Mouse (Mus musculus) limb, embryonic 15.5 days (tissue): ENCODE data around the gene Vcan. TPM values are rescaled to one million over a fixed set of nuclear protein-coding genes. Genes with fewer than 3 reads are reported as not detected.

Source experiments
- ATAC-seq: fragments of 200-750 bp; cut with Nextera tagmentation; 2 replicates; pipeline ENCODE4 v1.8.0; 2017; ENCODE audit warnings: low read depth, moderate TSS enrichment; ENCODE audit not compliant: insufficient number of reproducible peaks, low FRiP score, low TSS enrichment
- H3K27ac ChIP-seq: fragments of 300-500 bp; sonication (generic); 2 replicates; pipeline ENCODE4 v1.5.1; 2015; ENCODE audit warnings: moderate library complexity, mild to moderate bottlenecking, inconsistent platforms
- H3K27me3 ChIP-seq: fragments of 300-500 bp; sonication (generic); 2 replicates; pipeline ENCODE4 v1.6.1; 2015; ENCODE audit warnings: inconsistent platforms
- H3K36me3 ChIP-seq: fragments of 300-500 bp; sonication (generic); 2 replicates; pipeline ENCODE4 v1.6.1; 2015; ENCODE audit warnings: inconsistent platforms
- H3K4me1 ChIP-seq: fragments of 300-500 bp; sonication (generic); 2 replicates; pipeline ENCODE4 v1.6.1; 2015; ENCODE audit warnings: inconsistent platforms
- H3K4me2 ChIP-seq: fragments of 300-500 bp; sonication (generic); 2 replicates; pipeline ENCODE4 v1.6.1; 2015; ENCODE audit warnings: mild to moderate bottlenecking, inconsistent platforms
- H3K4me3 ChIP-seq: fragments of 300-500 bp; sonication (generic); 2 replicates; pipeline ENCODE4 v1.5.1; 2015; ENCODE audit warnings: mild to moderate bottlenecking, inconsistent platforms
- H3K9ac ChIP-seq: fragments of 300-500 bp; sonication (generic); 2 replicates; pipeline ENCODE4 v1.6.1; 2015; ENCODE audit warnings: inconsistent platforms
- H3K9me3 ChIP-seq: fragments of 300-500 bp; sonication (generic); 2 replicates; pipeline ENCODE4 v1.6.1; 2016; ENCODE audit warnings: inconsistent platforms
- WGBS: fragments of 180-500 bp; shearing (Covaris S2); methylation state at CpG from one replicate; pipeline ENCODE4 v1.1.7; 2015; 5-methylcytosine and 5-hydroxymethylcytosine counted together
- polyA plus RNA-seq: library from polyadenylated mRNA; unstranded; fragments of >200 nt; fragmentation: Nextera tagmentation; extraction: Ambion mirVana; gene quantifications from 2 replicates; pipeline ENCODE4 v1.2.1, GENCODE M21; 2015

Gene Vcan
- polyA plus RNA-seq, 1 experiment from 2014 or later: 94.6 TPM

DNA sequence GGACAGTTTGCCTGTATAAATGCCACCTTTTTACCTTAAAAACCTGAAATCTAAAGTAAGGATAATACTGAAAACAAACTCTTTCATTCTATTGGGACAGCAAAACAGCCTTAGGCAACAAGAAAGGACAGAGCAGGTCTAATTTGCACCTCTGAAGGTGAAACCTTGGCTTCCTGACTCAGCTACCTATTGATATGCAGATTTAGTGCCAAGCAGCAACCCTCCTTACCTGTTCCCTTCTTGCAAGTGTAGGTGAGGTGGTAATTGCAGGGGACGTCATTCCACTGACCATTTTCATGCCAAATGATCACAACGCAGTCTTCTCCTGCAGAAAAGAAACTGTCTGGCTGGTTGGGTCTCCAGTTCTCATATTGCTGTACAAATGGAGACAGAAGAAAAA is 80.6 kb downstream of the Vcan start:
- Histone ChIP-seq H3K4me3 (no peak overlapping the region), H3K9me3 (no peaks in the 10 kb centered on the region), H3K27me3 (no peaks in the 10 kb centered on the region), H3K9ac (no peak overlapping the region), H3K36me3 (peaks cover 22% of the 10 kb centered on the region), H3K4me1 (no peaks in the 10 kb centered on the region; the same call in 1 of the 2 replicates), H3K4me2 (no peak overlapping the region), H3K27ac (no peak overlapping the region)
- ATAC-seq: no peak
- WGBS: 65% methylated on average over 2 of the region's 2 CpGs

DNA sequence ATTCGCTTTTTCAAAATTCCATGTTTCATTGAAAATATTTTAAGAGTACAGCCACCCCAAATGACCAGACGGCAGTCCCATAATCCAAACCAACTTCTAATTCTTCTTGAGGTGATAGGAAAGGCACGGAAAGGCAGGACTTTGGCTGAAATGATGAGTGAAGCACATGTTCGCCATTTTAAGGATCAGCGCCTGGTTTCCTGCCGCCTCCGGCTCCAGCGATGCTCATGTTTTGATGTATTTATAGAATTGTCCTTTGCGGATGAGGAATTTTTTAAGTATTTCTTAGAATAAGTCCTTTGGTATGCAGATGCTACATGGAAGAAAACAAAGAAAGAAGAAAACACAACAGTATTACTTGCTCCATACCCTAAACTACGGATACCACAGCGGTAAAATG is 85.3 kb downstream of the Vcan start:
- ATAC-seq: no peak
- Histone ChIP-seq H3K9ac (no peak overlapping the region), H3K4me2 (no peak overlapping the region), H3K9me3 (no peaks in the 10 kb centered on the region), H3K4me3 (no peak overlapping the region), H3K27ac (no peak overlapping the region), H3K4me1 (no peaks in the 10 kb centered on the region), H3K27me3 (no peaks in the 10 kb centered on the region), H3K36me3 (peaks cover 32% of the 10 kb centered on the region)
- WGBS: 92% methylated on average over 11 of the region's 11 CpGs

DNA sequence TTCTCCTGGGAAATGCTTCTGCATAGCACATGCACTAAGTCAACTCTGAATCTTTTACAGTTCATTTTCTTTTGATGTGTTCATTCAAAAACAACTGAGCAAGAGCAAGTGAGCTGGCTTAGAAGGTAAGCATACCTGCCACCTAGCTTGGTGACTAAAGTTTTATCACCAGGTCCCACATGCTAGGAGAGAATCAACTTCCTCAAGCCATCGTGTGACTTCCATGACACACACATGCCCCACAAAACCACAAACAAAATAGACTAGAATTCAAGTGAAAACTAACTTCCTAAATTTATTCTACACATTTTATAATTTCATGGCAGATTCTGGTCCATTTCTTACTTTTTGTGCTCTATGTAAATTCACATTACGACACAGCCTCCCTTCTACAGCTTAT is 89.0 kb downstream of the Vcan start:
- H3K4me1 ChIP-seq: no peaks in the 10 kb centered on the region
- no peak for ATAC-seq
- WGBS: 78% methylated on average over 2 of the region's 2 CpGs
- H3K9me3 ChIP-seq: no peaks in the 10 kb centered on the region
- no peak overlapping the region for H3K27ac ChIP-seq
- H3K36me3 ChIP-seq: peaks cover 21% of the 10 kb centered on the region
- H3K9ac ChIP-seq: no peak overlapping the region
- H3K4me2 ChIP-seq: no peak overlapping the region
- H3K27me3 ChIP-seq: no peaks in the 10 kb centered on the region
- H3K4me3 ChIP-seq: no peak overlapping the region

DNA sequence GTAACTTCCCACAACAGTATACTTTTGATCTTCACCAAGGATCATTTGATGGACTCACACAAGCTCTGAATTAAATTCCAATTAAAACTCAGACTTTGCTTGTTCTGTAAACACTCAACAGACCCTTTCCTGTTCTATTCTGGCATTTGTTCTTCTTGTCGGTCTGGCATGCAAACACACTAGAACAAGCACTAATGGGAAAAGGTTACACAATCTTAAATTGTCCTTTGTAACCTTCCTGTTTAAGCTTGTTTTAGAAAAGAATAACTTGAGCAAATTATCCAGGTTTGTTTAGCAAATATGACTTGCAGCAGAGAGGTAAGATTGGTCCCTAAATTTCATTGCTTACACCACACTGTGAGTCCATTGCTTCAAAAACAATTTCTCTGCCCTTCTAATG is 89.5 kb downstream of the Vcan start:
- H3K4me3 ChIP-seq: no peak overlapping the region
- H3K4me2 ChIP-seq: no peak overlapping the region
- no peaks in the 10 kb centered on the region for H3K9me3 ChIP-seq
- H3K36me3 ChIP-seq: peaks cover 19% of the 10 kb centered on the region
- no peaks in the 10 kb centered on the region for H3K27me3 ChIP-seq
- WGBS: 50% methylated on average over 1 of the region's 1 CpGs
- ATAC-seq: no peak
- no peak overlapping the region for H3K27ac ChIP-seq
- no peaks in the 10 kb centered on the region for H3K4me1 ChIP-seq
- no peak overlapping the region for H3K9ac ChIP-seq

DNA sequence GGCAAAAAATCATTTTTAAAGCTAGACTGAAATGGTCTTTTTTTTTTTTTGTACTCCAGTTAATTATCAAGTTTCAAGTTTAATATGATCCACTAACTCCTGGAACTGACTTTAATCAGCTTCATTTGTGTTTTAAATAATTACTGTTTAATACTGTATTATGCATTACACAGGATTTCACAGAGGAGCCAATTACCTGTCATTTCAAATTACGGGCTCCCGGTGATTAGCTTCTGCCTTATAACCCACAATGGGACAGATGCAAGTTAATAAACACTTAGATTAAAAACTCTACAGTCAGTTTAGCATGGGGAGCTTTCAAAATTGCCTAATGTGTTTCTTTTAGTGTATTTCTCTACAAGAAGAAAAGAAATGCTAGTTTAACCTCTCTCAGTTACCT is 96.7 kb downstream of the Vcan start:
- Histone ChIP-seq H3K9me3 (no peaks in the 10 kb centered on the region), H3K4me3 (no peak overlapping the region), H3K27ac (no peak overlapping the region), H3K36me3 (no peaks in the 10 kb centered on the region), H3K4me2 (no peak overlapping the region), H3K4me1 (no peaks in the 10 kb centered on the region), H3K9ac (no peak overlapping the region), H3K27me3 (no peaks in the 10 kb centered on the region)
- WGBS: 65% methylated on average over 2 of the region's 2 CpGs
- ATAC-seq: no peak

DNA sequence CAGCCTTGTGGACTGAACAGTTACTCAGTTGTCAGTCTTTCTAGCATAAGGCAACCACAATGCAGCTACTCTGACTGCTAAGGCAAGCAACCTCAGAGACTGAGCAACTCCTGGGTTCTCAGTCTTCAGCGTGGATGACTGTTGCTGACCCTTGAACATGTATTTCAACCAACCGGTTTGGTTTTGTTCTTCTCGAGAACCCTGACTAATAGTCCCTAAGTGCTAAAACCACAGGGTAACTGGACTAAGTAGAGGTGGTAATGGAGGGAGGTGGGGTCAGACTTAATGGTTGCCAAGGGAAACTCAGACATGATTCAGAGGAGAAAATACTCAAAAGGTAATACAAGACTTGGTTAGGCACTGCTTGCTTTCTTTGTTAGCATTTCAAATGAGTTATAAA is 105.3 kb downstream of the Vcan start:
- no peaks in the 10 kb centered on the region for H3K4me1 ChIP-seq
- H3K9me3 ChIP-seq: no peaks in the 10 kb centered on the region
- no peak overlapping the region for H3K27ac ChIP-seq
- no peak overlapping the region for H3K4me2 ChIP-seq
- H3K27me3 ChIP-seq: no peaks in the 10 kb centered on the region
- ATAC-seq: no peak
- H3K9ac ChIP-seq: no peak overlapping the region
- H3K36me3 ChIP-seq: no peaks in the 10 kb centered on the region
- no peak overlapping the region for H3K4me3 ChIP-seq
- WGBS: 66% methylated on average over 3 of the region's 3 CpGs

DNA sequence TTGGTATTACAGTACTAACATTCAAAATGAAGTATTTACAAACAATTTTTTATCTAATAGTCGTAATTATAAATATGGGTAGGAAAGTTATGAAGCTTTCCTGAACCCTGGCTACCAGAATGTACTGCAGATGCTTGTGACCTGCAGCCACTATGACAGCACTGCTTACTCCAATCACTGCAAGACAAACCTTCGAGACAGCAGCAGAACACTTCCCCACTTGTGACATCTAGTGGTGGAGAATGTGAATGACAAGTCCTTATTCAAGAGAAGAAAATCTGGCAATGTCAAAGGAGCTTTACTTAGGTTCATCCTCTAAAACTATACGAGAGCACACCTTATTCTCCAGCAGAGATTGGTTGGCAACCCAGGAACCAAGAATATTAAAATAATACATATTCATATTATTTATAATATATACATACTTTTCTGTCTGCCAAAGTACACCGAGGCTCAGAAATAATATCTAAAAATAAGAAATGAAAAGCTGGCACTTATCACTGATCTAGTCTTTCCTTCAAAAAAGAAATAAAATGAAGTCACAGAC is 108.1 kb downstream of the Vcan start:
- ATAC-seq: no peak
- Histone ChIP-seq H3K36me3 (no peaks in the 10 kb centered on the region), H3K9me3 (no peaks in the 10 kb centered on the region), H3K27me3 (no peaks in the 10 kb centered on the region), H3K4me1 (no peaks in the 10 kb centered on the region), H3K4me3 (no peak overlapping the region), H3K4me2 (no peak overlapping the region), H3K27ac (no peak overlapping the region), H3K9ac (no peak overlapping the region)
- 27% methylated on average over 4 of the region's 4 CpGs for WGBS

DNA sequence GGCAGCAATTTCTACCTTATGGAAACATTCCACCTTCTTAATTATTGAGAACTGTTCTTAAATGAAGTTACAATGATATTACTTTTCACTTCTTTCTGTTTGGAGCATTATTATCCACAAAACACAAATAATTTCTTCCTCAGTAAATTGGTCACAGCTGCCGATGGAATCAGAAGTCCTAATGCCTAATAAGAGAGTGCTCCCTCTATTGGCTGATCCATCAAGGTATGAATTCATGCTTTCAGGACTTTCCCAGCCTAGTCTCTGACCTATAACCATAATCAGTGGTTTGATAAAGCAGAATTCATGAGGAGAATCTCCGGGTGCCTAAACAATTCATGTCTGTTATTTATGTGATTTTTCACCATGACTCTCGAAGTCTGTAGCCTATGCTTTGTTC is 123.2 kb downstream of the Vcan start:
- H3K4me2 ChIP-seq: no peak overlapping the region
- no peaks in the 10 kb centered on the region for H3K4me1 ChIP-seq
- H3K9ac ChIP-seq: no peak overlapping the region
- no peaks in the 10 kb centered on the region for H3K9me3 ChIP-seq
- no peak overlapping the region for H3K4me3 ChIP-seq
- no peaks in the 10 kb centered on the region for H3K36me3 ChIP-seq
- WGBS: 83% methylated on average over 3 of the region's 3 CpGs
- no peak for ATAC-seq
- no peaks in the 10 kb centered on the region for H3K27me3 ChIP-seq
- H3K27ac ChIP-seq: no peak overlapping the region

DNA sequence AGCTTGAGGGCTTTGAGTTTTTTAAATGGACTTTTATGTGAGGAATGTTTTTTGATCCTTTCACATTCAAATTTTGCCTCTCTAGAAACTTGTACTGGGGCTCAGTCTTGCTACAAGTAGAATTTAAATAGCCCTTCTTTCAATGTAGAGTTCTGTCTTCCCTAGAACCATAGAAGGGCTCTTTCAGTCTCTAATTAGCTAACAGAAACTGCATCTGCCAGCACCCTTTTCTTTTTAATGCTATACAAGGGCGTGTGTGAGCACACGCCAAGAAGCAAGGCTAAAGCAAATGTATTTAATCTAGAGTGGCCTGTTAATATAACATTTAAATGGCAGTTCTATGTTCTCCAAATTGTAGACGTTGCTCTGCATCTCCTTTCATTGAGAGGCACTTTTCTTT is 134.9 kb downstream of the Vcan start:
- 58% methylated on average over 3 of the region's 3 CpGs for WGBS
- no peak overlapping the region for H3K4me2 ChIP-seq
- no peak for ATAC-seq
- H3K27ac ChIP-seq: no peak overlapping the region
- H3K9me3 ChIP-seq: no peaks in the 10 kb centered on the region
- H3K9ac ChIP-seq: no peak overlapping the region
- H3K4me1 ChIP-seq: no peaks in the 10 kb centered on the region
- H3K36me3 ChIP-seq: no peaks in the 10 kb centered on the region
- no peak overlapping the region for H3K4me3 ChIP-seq
- H3K27me3 ChIP-seq: no peaks in the 10 kb centered on the region

Other genes with a start within 250 kb of the Vcan start
- 43.6 and 51.8 TPM in 2 replicates for gene Hapln1, start 202.7 kb downstream of the Vcan start, polyA plus RNA-seq